Mouse (Mus musculus): ENCODE results near the gene Ap3d1. TPM values are rescaled to one million over a fixed set of nuclear protein-coding genes. Genes with fewer than 3 reads are reported as not detected.
A peak's percentile ranks its signal among the peaks of the same experiment; 100 is the strongest.

Ap3d1 gene
- polyA plus RNA-seq, 1 experiment from 2014 or later: 54.5 TPM

DNA sequence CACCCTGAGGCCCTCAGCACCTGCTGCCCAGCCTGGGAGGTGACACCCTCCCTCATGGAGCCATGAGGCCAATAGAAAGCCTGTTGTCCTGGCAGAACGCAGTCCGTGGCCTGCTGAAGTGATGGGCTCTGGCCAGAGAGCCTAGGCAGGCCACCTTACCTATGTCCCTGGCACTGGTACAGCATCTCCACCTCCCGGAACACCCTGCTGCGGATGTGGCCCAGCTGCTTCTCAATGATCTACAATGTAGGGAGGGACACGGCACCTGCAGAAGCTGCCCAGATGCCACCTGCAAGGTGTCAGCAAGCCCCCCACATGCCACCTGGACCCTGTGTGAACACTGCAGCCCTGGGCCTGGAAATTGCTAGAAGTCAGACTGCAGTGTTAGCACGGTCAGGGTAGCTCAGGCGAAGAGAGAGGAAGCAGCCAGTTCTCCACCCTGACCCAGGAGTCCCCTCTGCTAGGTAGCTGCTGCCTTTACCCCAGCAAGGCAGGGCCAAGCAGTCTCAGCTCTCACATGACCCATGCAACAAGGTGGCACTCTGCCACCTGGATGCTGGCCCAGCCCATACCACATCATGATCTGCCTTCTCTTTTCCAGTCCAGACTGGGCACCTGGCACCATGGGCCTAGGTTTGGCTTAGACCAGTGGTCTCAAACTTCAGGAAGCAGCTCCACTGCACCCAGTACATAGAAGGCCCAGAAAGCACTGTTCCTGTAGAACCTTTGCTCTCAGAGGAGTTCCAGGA, 72.2 kb downstream of the Ap3d1 start:
- no peak overlapping the region for H3K27ac ChIP-seq (replicated peaks in 1 of 2; ENCODE audit: control insufficient read depth in 1 of 2, insufficient read depth in 1 of 2, low read depth in 2 of 2, low read length in 2 of 2)
- peaks cover 83% of the 10 kb centered on the region for H3K36me3 ChIP-seq (ENCODE audit: control insufficient read depth, insufficient read depth, low read length)
- H3K9ac ChIP-seq (ENCODE audit: low read length): no peak overlapping the region
- ATAC-seq (ENCODE audit: insufficient number of reproducible peaks, insufficient read depth, low FRiP score, low read depth): no peak
- no peak overlapping the region for H3K4me3 ChIP-seq (ENCODE audit: control insufficient read depth in 1 of 2, insufficient read depth in 1 of 2, low read depth in 1 of 2, low read length in 2 of 2)
- peaks cover 19 to 58% of the 10 kb centered on the region in 2 experiments for H3K4me1 ChIP-seq (ENCODE audit: control insufficient read depth in 2 of 2, insufficient read depth in 2 of 2, low read length in 2 of 2)
- no peak overlapping the region for H3K4me2 ChIP-seq (ENCODE audit: low read length)
- H3K9me3 ChIP-seq (ENCODE audit: control insufficient read depth, low read length): no peaks in the 10 kb centered on the region
- WGBS: 98% methylated on average over 7 of the region's 7 CpGs
- H3K27me3 ChIP-seq (ENCODE audit: control insufficient read depth, insufficient read depth, low read length): no peaks in the 10 kb centered on the region

DNA sequence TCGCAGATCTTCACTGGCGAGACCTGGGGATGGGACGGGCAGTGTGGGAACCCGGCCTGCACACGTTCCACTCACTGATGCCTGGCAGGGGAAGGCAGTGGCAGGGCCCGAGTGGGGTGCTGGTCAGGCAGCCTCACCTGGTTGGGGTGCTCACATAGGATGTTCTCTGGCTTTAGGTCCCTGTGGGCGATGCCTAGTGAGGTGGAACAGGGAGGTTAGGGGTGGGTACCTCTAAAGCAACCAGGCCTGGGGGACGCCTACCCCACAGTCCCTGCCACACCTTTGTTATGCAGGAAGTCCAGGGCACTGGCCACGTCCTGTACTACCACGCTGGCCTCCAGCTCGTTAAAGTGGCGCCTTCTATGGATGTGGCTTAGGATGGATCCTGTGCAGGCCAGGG, 73.0 kb downstream of the Ap3d1 start:
- no peak for ATAC-seq (ENCODE audit: insufficient number of reproducible peaks, insufficient read depth, low FRiP score, low read depth)
- no peaks in the 10 kb centered on the region for H3K9me3 ChIP-seq (ENCODE audit: control insufficient read depth, low read length)
- no peaks in the 10 kb centered on the region for H3K27me3 ChIP-seq (ENCODE audit: control insufficient read depth, insufficient read depth, low read length)
- H3K27ac ChIP-seq (replicated peaks in 1 of 2; ENCODE audit: control insufficient read depth in 1 of 2, insufficient read depth in 1 of 2, low read depth in 2 of 2, low read length in 2 of 2): no peak overlapping the region
- 86% methylated on average over 12 of the region's 12 CpGs for WGBS
- no peak overlapping the region for H3K4me2 ChIP-seq (ENCODE audit: low read length)
- H3K4me1 ChIP-seq (ENCODE audit: control insufficient read depth in 2 of 2, insufficient read depth in 2 of 2, low read length in 2 of 2): peaks cover 17 to 58% of the 10 kb centered on the region in 2 experiments
- H3K4me3 ChIP-seq (ENCODE audit: control insufficient read depth in 1 of 2, insufficient read depth in 1 of 2, low read depth in 1 of 2, low read length in 2 of 2): no peak overlapping the region
- no peak overlapping the region for H3K9ac ChIP-seq (ENCODE audit: low read length)
- H3K36me3 ChIP-seq (ENCODE audit: control insufficient read depth, insufficient read depth, low read length): peaks cover 83% of the 10 kb centered on the region

DNA sequence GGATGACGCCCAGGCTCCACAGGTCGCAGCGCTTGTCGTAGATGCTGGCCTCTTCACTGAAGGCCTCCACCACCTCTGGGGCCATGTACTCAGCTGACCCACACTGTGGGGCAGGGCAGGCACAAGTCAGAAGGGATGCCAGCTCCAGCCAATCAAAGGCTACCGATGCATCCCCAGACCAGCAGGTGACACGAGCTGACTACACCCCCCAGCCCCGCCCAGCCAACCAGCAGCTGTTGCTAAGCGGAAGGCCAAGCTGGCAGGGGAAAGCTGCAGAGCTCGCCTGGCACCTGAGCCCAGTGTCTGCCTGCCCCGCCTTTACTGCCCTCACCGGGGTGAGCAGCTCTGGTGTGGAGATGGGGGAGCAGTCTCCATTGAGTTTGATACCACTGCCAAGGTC, 73.5 kb downstream of the Ap3d1 start:
- WGBS: 88% methylated on average over 11 of the region's 11 CpGs
- peaks cover 18 to 58% of the 10 kb centered on the region in 2 experiments for H3K4me1 ChIP-seq (ENCODE audit: control insufficient read depth in 2 of 2, insufficient read depth in 2 of 2, low read length in 2 of 2)
- no peak for ATAC-seq (ENCODE audit: insufficient number of reproducible peaks, insufficient read depth, low FRiP score, low read depth)

DNA sequence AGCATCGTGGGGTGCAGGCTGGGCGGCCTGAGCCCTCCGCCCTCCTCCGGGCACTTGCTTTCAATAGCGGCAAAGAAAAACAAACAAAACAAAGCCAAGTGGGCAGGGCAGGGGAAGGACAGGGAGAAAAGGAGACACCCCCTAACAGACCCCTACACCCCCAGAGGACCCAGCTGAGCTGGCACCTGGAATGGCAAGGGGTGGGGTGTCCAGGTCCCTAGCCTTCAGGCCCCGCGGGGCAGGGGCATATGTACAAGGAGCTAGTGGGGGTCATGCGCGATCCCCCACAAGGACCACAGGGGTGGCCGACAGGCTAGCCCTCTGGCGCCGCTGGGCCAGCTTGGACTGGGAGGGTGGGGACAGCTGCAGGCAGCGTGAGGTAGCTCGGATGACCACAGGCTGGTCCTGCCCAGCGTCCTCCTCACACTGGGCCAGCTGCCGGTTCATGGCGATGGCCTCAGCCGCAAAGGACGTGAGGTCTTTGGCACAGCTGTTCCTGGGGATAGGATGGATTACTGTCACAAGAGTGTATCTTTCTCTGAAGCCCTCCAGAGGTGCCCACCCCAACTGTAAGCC, 75.1 kb downstream of the Ap3d1 start:
- no peak for ATAC-seq (ENCODE audit: insufficient number of reproducible peaks, insufficient read depth, low FRiP score, low read depth)
- no peaks in the 10 kb centered on the region for H3K9me3 ChIP-seq (ENCODE audit: control insufficient read depth, low read length)
- peaks cover 66% of the 10 kb centered on the region for H3K36me3 ChIP-seq (ENCODE audit: control insufficient read depth, insufficient read depth, low read length)
- H3K9ac ChIP-seq (ENCODE audit: low read length): no peak overlapping the region
- H3K27me3 ChIP-seq (ENCODE audit: control insufficient read depth, insufficient read depth, low read length): no peaks in the 10 kb centered on the region
- H3K4me3 ChIP-seq (ENCODE audit: control insufficient read depth in 1 of 2, insufficient read depth in 1 of 2, low read depth in 1 of 2, low read length in 2 of 2): no peak overlapping the region
- H3K4me2 ChIP-seq (ENCODE audit: low read length): no peak overlapping the region
- no peak overlapping the region for H3K27ac ChIP-seq (replicated peaks in 1 of 2; ENCODE audit: control insufficient read depth in 1 of 2, insufficient read depth in 1 of 2, low read depth in 2 of 2, low read length in 2 of 2)
- 80% methylated on average over 19 of the region's 19 CpGs for WGBS
- H3K4me1 ChIP-seq (ENCODE audit: control insufficient read depth in 2 of 2, insufficient read depth in 2 of 2, low read length in 2 of 2): peaks cover 22 to 48% of the 10 kb centered on the region in 2 experiments

More for the DNA sequence above, 73.5 kb downstream of the Ap3d1 start:
- H3K9me3 ChIP-seq (ENCODE audit: control insufficient read depth, low read length): no peaks in the 10 kb centered on the region
- H3K9ac ChIP-seq (ENCODE audit: low read length): no peak overlapping the region
- H3K4me2 ChIP-seq (ENCODE audit: low read length): no peak overlapping the region
- no peak overlapping the region for H3K4me3 ChIP-seq (ENCODE audit: control insufficient read depth in 1 of 2, insufficient read depth in 1 of 2, low read depth in 1 of 2, low read length in 2 of 2)
- no peak overlapping the region for H3K27ac ChIP-seq (replicated peaks in 1 of 2; ENCODE audit: control insufficient read depth in 1 of 2, insufficient read depth in 1 of 2, low read depth in 2 of 2, low read length in 2 of 2)
- H3K36me3 ChIP-seq (ENCODE audit: control insufficient read depth, insufficient read depth, low read length): peaks cover 83% of the 10 kb centered on the region
- no peaks in the 10 kb centered on the region for H3K27me3 ChIP-seq (ENCODE audit: control insufficient read depth, insufficient read depth, low read length)

DNA sequence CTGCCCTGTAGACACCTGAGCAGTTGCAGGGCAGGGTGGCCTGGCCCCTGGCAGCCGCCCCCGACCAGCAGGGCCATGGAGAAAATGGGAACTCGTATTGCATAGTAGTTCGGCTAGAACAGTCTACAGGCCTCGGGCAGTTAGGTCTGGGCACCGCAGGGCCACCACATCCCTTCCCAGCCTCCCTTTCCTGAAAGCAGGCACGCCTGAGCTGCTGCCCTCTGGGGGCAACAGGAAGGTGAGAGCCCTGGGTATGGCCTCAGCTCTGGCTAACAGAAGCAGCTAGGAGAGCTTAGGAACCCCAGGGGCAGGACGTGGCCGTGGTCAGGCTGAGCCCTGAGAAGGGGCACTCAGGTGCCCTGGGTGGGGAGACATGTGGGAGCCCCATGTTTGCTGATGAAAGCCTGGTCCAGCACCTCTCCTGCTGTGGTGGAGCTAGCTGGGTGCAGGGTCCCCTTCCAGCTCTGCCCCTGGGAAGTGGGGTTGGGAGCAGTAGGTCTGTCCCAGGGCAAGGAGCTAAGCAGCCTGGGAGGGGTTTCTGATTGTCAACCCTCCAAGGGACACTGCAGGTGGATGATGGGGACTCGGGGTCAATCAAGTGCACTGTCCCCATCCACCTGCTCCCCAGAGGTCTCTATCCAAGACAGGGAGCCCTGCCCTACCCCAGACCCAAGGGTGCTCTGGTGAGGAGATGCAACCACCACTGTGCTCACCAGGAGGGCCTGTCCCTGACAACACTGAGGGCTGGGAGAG, 75.9 kb downstream of the Ap3d1 start:
- Histone ChIP-seq H3K27ac (replicated peaks in 1 of 2; ENCODE audit: control insufficient read depth in 1 of 2, insufficient read depth in 1 of 2, low read depth in 2 of 2, low read length in 2 of 2) (peak overlapping the region in 1 of 2 experiments; percentile 91; a peak in 2 of 4 replicates), H3K4me3 (ENCODE audit: control insufficient read depth in 1 of 2, insufficient read depth in 1 of 2, low read depth in 1 of 2, low read length in 2 of 2) (no peak overlapping the region), H3K4me1 (ENCODE audit: control insufficient read depth in 2 of 2, insufficient read depth in 2 of 2, low read length in 2 of 2) (peaks cover 22 to 45% of the 10 kb centered on the region in 2 experiments), H3K9me3 (ENCODE audit: control insufficient read depth, low read length) (no peaks in the 10 kb centered on the region), H3K4me2 (ENCODE audit: low read length) (no peak overlapping the region), H3K36me3 (ENCODE audit: control insufficient read depth, insufficient read depth, low read length) (peaks cover 58% of the 10 kb centered on the region), H3K27me3 (ENCODE audit: control insufficient read depth, insufficient read depth, low read length) (no peaks in the 10 kb centered on the region), H3K9ac (ENCODE audit: low read length) (0 out of 2 replicates have a peak overlapping the region, but pooled peaks have one; percentile 70)
- 72% methylated on average over 10 of the region's 10 CpGs for WGBS
- ATAC-seq (ENCODE audit: insufficient number of reproducible peaks, insufficient read depth, low FRiP score, low read depth): no peak

DNA sequence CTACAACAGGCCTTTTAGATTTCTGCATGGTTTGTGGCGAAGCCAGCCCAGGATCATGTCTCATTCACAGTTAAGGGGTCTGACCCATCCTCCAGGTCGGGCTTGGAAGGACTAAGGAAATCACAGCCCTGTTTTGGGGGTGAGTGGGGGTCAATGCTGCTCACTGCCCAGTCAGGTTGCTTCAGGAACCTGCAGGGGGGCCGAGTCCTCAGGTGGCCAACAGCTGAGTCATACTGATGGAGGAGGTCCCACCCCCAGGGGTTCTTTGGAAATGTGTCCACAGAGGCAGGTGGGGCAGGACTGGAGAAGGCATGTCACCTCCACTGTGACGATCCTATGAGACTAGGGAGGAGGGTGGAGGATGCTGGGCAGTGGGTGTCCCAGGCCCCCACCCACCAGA, 76.6 kb downstream of the Ap3d1 start:
- Histone ChIP-seq H3K9ac (ENCODE audit: low read length) (peak overlapping the region; percentile 70; the same call in 1 of the 2 replicates), H3K27me3 (ENCODE audit: control insufficient read depth, insufficient read depth, low read length) (no peaks in the 10 kb centered on the region), H3K36me3 (ENCODE audit: control insufficient read depth, insufficient read depth, low read length) (peaks cover 51% of the 10 kb centered on the region), H3K27ac (replicated peaks in 1 of 2; ENCODE audit: control insufficient read depth in 1 of 2, insufficient read depth in 1 of 2, low read depth in 2 of 2, low read length in 2 of 2) (peak overlapping the region in 1 of 2 experiments; percentile 91; a peak in 2 of 4 replicates), H3K4me1 (ENCODE audit: control insufficient read depth in 2 of 2, insufficient read depth in 2 of 2, low read length in 2 of 2) (peaks cover 22 to 43% of the 10 kb centered on the region in 2 experiments), H3K9me3 (ENCODE audit: control insufficient read depth, low read length) (no peaks in the 10 kb centered on the region), H3K4me3 (ENCODE audit: control insufficient read depth in 1 of 2, insufficient read depth in 1 of 2, low read depth in 1 of 2, low read length in 2 of 2) (no peak overlapping the region), H3K4me2 (ENCODE audit: low read length) (peak overlapping the region; percentile 60)
- ATAC-seq (ENCODE audit: insufficient number of reproducible peaks, insufficient read depth, low FRiP score, low read depth): no peak
- 52% methylated on average over 4 of the region's 4 CpGs for WGBS

DNA sequence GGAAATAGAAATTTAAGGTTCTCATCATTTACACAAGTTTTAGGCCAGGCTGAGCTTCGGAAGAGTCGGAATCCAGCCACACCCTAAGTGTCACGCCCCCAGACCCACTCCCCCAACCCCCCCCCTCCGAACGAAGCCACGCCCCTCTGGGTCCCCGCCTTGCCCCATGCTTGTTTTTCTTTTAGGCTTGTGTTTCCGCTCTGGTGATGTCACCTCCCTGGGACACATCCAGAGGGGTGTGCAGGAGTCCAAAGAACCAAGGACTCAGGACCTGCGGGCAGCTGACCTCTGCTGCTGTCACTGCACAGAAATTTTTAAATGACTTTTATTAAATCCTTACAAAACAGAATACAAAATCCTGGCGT, 77.1 kb downstream of the Ap3d1 start:
- H3K4me3 ChIP-seq (ENCODE audit: control insufficient read depth in 1 of 2, insufficient read depth in 1 of 2, low read depth in 1 of 2, low read length in 2 of 2): peak overlapping the region in 1 of 2 experiments; percentile 9; a peak in 1 of 4 replicates
- peak overlapping the region; percentile 60 for H3K4me2 ChIP-seq (ENCODE audit: low read length)
- H3K27ac ChIP-seq (replicated peaks in 1 of 2; ENCODE audit: control insufficient read depth in 1 of 2, insufficient read depth in 1 of 2, low read depth in 2 of 2, low read length in 2 of 2): peak overlapping the region; percentile 85 to 91
- WGBS: 6% methylated on average over 10 of the region's 10 CpGs
- peak overlapping the region; percentile 70 for H3K9ac ChIP-seq (ENCODE audit: low read length)
- peak; percentile 58 for ATAC-seq (ENCODE audit: insufficient number of reproducible peaks, insufficient read depth, low FRiP score, low read depth)
- H3K4me1 ChIP-seq (ENCODE audit: control insufficient read depth in 2 of 2, insufficient read depth in 2 of 2, low read length in 2 of 2): peaks cover 22 to 39% of the 10 kb centered on the region in 2 experiments
- no peaks in the 10 kb centered on the region for H3K27me3 ChIP-seq (ENCODE audit: control insufficient read depth, insufficient read depth, low read length)
- H3K36me3 ChIP-seq (ENCODE audit: control insufficient read depth, insufficient read depth, low read length): peaks cover 46% of the 10 kb centered on the region
- no peaks in the 10 kb centered on the region for H3K9me3 ChIP-seq (ENCODE audit: control insufficient read depth, low read length)
